ENCODE assay signal across 21 mouse cellular contexts in genomic region chr8:123022727-123023126, GRCm38 (mm10). TPM values are rescaled to one million over a fixed set of nuclear protein-coding genes. Genes with fewer than 3 reads are reported as not detected.
DNase-seq lines count a peak whose midpoint lies in the region; ATAC-seq and TF ChIP-seq lines count a peak whose summit lies in the region.
"Had no signal": no experiment of that assay in that cellular context is flagged by ENCODE, and none has a peak within 500 bp of the region (broad histone marks: within the 10 kb centered on the region; RNA-seq: fewer than 3 reads in every experiment).

No protein-coding gene starts in this region.

- H3ac ChIP-seq in myocyte (ENCODE audit: control insufficient read depth, insufficient read length): no peak overlapping the region

- peaks cover 97% of the 10 kb centered on the region for H3K79me2 ChIP-seq in myocyte (ENCODE audit: control insufficient read depth, insufficient read depth)

- TF ChIP-seq POLR2A in ES-Bruce4 (IDR thresholded peaks at IDR 0.05; ENCODE audit: insufficient read depth, low read length) (no peak), myocyte (IDR thresholded peaks at IDR 0.05; ENCODE audit: insufficient read length, low read depth) (no peak)
- TF ChIP-seq POLR2A in kidney, adult 2 months (IDR thresholded peaks at IDR 0.05; ENCODE audit: low read depth, low read length): no peak

- no peak overlapping the region for H3K4me3 ChIP-seq in heart, embryonic 16.5 days (ENCODE audit: low read length)
- H3K4me3 ChIP-seq in ES-Bruce4 (ENCODE audit: low read depth, low read length) (no peak overlapping the region), myocyte (no peak overlapping the region)
- H3K4me3 ChIP-seq in kidney, adult 2 months (ENCODE audit: insufficient read depth, low read depth, low read length): no peak overlapping the region
- no peak overlapping the region for H3K4me3 ChIP-seq in midbrain, embryonic 11.5 days (ENCODE audit: low read depth, low read length)
- H3K4me3 ChIP-seq: erythroblast, embryonic 14.5 days; heart, embryonic 13.5 days; hindbrain, embryonic 12.5 days; left cerebral cortex, adult 2 months; limb, embryonic 12.5 days; midbrain, embryonic 12.5 days had no signal

- H3K36me3 ChIP-seq in heart, embryonic 16.5 days (ENCODE audit: control insufficient read depth, insufficient read depth): no peaks in the 10 kb centered on the region
- H3K36me3 ChIP-seq in ES-Bruce4 (ENCODE audit: control insufficient read depth, insufficient read depth, low read length, poor library complexity, severe bottlenecking) (peaks cover 4% of the 10 kb centered on the region; the same call in 1 of the 2 replicates), myocyte (ENCODE audit: control insufficient read depth, insufficient read depth) (no peaks in the 10 kb centered on the region)
- no peaks in the 10 kb centered on the region for H3K36me3 ChIP-seq in kidney, adult 2 months (ENCODE audit: control insufficient read depth, insufficient read depth, low read length)
- H3K36me3 ChIP-seq in midbrain, embryonic 11.5 days (ENCODE audit: control insufficient read depth, insufficient read depth, low read length): no peaks in the 10 kb centered on the region
- H3K36me3 ChIP-seq: hindbrain, embryonic 12.5 days had no signal

- no peak overlapping the region for H3K9ac ChIP-seq in heart, embryonic 16.5 days (ENCODE audit: low read length)
- H3K9ac ChIP-seq in ES-Bruce4 (ENCODE audit: low read depth, poor library complexity, severe bottlenecking): no peak overlapping the region
- H3K9ac ChIP-seq in midbrain, embryonic 11.5 days (ENCODE audit: low read length): no peak overlapping the region
- H3K9ac ChIP-seq: heart, embryonic 13.5 days; hindbrain, embryonic 12.5 days; limb, embryonic 12.5 days; midbrain, embryonic 12.5 days had no signal

- no peak for ATAC-seq in heart, embryonic 16.5 days (replicated peaks; ENCODE audit: extremely low read depth, insufficient read depth, low FRiP score)
- ATAC-seq in midbrain, embryonic 11.5 days (ENCODE audit: low FRiP score): no peak

- intact Hi-C loops in heart, postnatal 36 days (cut with DNase I): no loop called here

- H3K4me1 ChIP-seq in heart, embryonic 16.5 days (ENCODE audit: control insufficient read depth, insufficient read depth, low read length): peaks cover 37% of the 10 kb centered on the region
- H3K4me1 ChIP-seq in ES-Bruce4 (ENCODE audit: control insufficient read depth, insufficient read depth, low read length): peaks cover 4% of the 10 kb centered on the region
- peaks cover 31% of the 10 kb centered on the region for H3K4me1 ChIP-seq in kidney, adult 2 months (ENCODE audit: control insufficient read depth, insufficient read depth, low read length)
- H3K4me1 ChIP-seq in midbrain, embryonic 11.5 days (ENCODE audit: control insufficient read depth, insufficient read depth, low read length): no peaks in the 10 kb centered on the region

- no peak for TF ChIP-seq EP300 in ES-Bruce4 (IDR thresholded peaks at IDR 0.05; ENCODE audit: insufficient read depth, low read depth, low read length)

- WGBS in heart, embryonic 16.5 days: 62% methylated on average over 3 of the region's 3 CpGs
- WGBS in kidney, adult 2 months: 56% methylated on average over 3 of the region's 3 CpGs
- 93% methylated on average over 3 of the region's 3 CpGs for WGBS in midbrain, embryonic 11.5 days

- peak overlapping the region; percentile 39 for H3K27ac ChIP-seq in heart, embryonic 16.5 days (ENCODE audit: low read length)
- peak overlapping the region; percentile 65 for H3K27ac ChIP-seq in ES-Bruce4 (ENCODE audit: insufficient read depth, low read length)
- no peak overlapping the region for H3K27ac ChIP-seq in kidney, adult 2 months (ENCODE audit: insufficient read depth, low read depth, low read length)
- H3K27ac ChIP-seq in midbrain, embryonic 11.5 days (ENCODE audit: low read depth, low read length): no peak overlapping the region
- H3K27ac ChIP-seq: heart, embryonic 13.5 days; hindbrain, embryonic 12.5 days; left cerebral cortex, adult 2 months; limb, embryonic 12.5 days; midbrain, embryonic 12.5 days had no signal

- H3K27me3 ChIP-seq in heart, embryonic 16.5 days (ENCODE audit: control insufficient read depth, insufficient read depth, low read length): no peaks in the 10 kb centered on the region
- no peaks in the 10 kb centered on the region for H3K27me3 ChIP-seq in ES-Bruce4 (ENCODE audit: control insufficient read depth, insufficient read depth, low read length, poor library complexity, severe bottlenecking)
- no peaks in the 10 kb centered on the region for H3K27me3 ChIP-seq in myocyte (ENCODE audit: control insufficient read depth, insufficient read depth, insufficient read length)
- H3K27me3 ChIP-seq in kidney, adult 2 months (replicated peaks; ENCODE audit: control insufficient read depth, insufficient read depth, low read length): no peaks in the 10 kb centered on the region
- no peaks in the 10 kb centered on the region for H3K27me3 ChIP-seq in midbrain, embryonic 11.5 days (ENCODE audit: control insufficient read depth, insufficient read depth, low read length)
- H3K27me3 ChIP-seq: heart, embryonic 13.5 days; hindbrain, embryonic 12.5 days; limb, embryonic 12.5 days; midbrain, embryonic 12.5 days had no signal

- no peaks in the 10 kb centered on the region for H3K9me3 ChIP-seq in heart, embryonic 16.5 days (replicated peaks; ENCODE audit: control insufficient read depth, low read length)
- H3K9me3 ChIP-seq in ES-Bruce4 (replicated peaks; ENCODE audit: control insufficient read depth, insufficient read depth, low read length, poor library complexity, severe bottlenecking): no peaks in the 10 kb centered on the region
- no peaks in the 10 kb centered on the region for H3K9me3 ChIP-seq in midbrain, embryonic 11.5 days (ENCODE audit: control insufficient read depth, low read length)
- H3K9me3 ChIP-seq: G1E; heart, embryonic 13.5 days; hindbrain, embryonic 12.5 days; limb, embryonic 12.5 days; midbrain, embryonic 12.5 days had no signal

- TF ChIP-seq CTCF in ES-Bruce4 (IDR thresholded peaks at IDR 0.05; ENCODE audit: low read depth, low read length): no peak
- no peak for TF ChIP-seq CTCF in kidney, adult 2 months (conservative IDR thresholded peaks at IDR 0.05; ENCODE audit: insufficient read depth, insufficient read length, low read depth, low read length)

- H3K4me2 ChIP-seq in heart, embryonic 16.5 days (ENCODE audit: low read depth, low read length): no peak overlapping the region
- H3K4me2 ChIP-seq in myocyte (ENCODE audit: low read depth): peak overlapping the region; percentile 51
- no peak overlapping the region for H3K4me2 ChIP-seq in midbrain, embryonic 11.5 days
- H3K4me2 ChIP-seq: heart, embryonic 13.5 days; hindbrain, embryonic 12.5 days; limb, embryonic 12.5 days; midbrain, embryonic 12.5 days had no signal

- DNase-seq in heart, postnatal 36 days: no peak
- DNase-seq in fat pad, adult 2 months (ENCODE audit: extremely low read depth, low read depth, low spot score): peak; percentile 99
- DNase-seq in kidney, postnatal 36 days: no peak
- no peak for DNase-seq in kidney, adult 2 months
- DNase-seq in midbrain, embryonic 11.5 days (ENCODE audit: low spot score, missing footprints): no peak
- DNase-seq: adrenal gland, postnatal 14 days; cerebellum, adult 9-10 months; gastrocnemius, postnatal 36 days; kidney, adult 18-20 months; right cerebral cortex, adult 18-20 months; thymus, adult 2 months had no signal

TF ChIP-seq in myocyte, 11 proteins besides CTCF, POLR2A, EP300 and RAD21:
- TF ChIP-seq TCF3 (IDR thresholded peaks at IDR 0.05; ENCODE audit: insufficient read length, low read depth): no peak
- peak; percentile 28; the same call in 1 of the 2 replicates for TF ChIP-seq CEBPB (IDR thresholded peaks at IDR 0.05; ENCODE audit: insufficient read depth, poor library complexity, severe bottlenecking)
- no peak for TF ChIP-seq REST (IDR thresholded peaks at IDR 0.05; ENCODE audit: insufficient read depth, insufficient read length)
TF ChIP-seq in myocyte: peak in this region for 1.

RNA-seq across cellular contexts. Expression of gene Ankrd11, which starts 19.4 kb away (rescaled TPM):
- polyA plus RNA-seq in heart, embryonic 16.5 days (2015; fragmentation: Nextera tagmentation; extraction: Ambion mirVana): 17.6 and 18.5 TPM in 2 replicates
- total RNA-seq in heart, postnatal 36 days (2021): 10 to 100 TPM; 69.0 to 80.5 TPM
- polyA plus RNA-seq in ES-Bruce4 (2011; ENCODE audit: insufficient read depth, insufficient read length, low read depth, missing spikeins) (146 and 148 TPM in 2 replicates), myocyte (2012; fragmentation: generic; extraction: Trizol) (56.4 TPM)
- polyA plus RNA-seq in kidney, adult 2 months (2012; rRNA removed): 32.7 and 36.1 TPM in 2 replicates
- 61.9 and 72.0 TPM in 2 replicates for polyA plus RNA-seq in midbrain, embryonic 11.5 days (2014; fragmentation: Nextera tagmentation; extraction: Ambion mirVana)

RNA-seq across cellular contexts. Expression of gene Spg7, which starts 40.0 kb away (rescaled TPM):
- 60.7 and 71.0 TPM in 2 replicates for polyA plus RNA-seq in heart, embryonic 16.5 days (2015; fragmentation: Nextera tagmentation; extraction: Ambion mirVana)
- 10 to 100 TPM; 79.7 to 87.7 TPM for total RNA-seq in heart, postnatal 36 days (2021)
- 79.3 and 99.6 TPM in 2 replicates for polyA plus RNA-seq in ES-Bruce4 (2011; ENCODE audit: insufficient read depth, insufficient read length, low read depth, missing spikeins)
- 83.4 TPM for polyA plus RNA-seq in myocyte (2012; fragmentation: generic; extraction: Trizol)
- 137 and 150 TPM in 2 replicates for polyA plus RNA-seq in kidney, adult 2 months (2012; rRNA removed)
- polyA plus RNA-seq in midbrain, embryonic 11.5 days (2014; fragmentation: Nextera tagmentation; extraction: Ambion mirVana): 35.9 TPM in 2 replicates

Comparison
In these comparisons a context has a peak if more than half of its experiments do, and no peak if none do; other contexts are left out.
1. H3K27ac ChIP-seq: peak in heart, embryonic 16.5 days (single experiment) and ES-Bruce4 (single experiment); none in kidney, adult 2 months (single experiment) and midbrain, embryonic 11.5 days (single experiment).